Mouse (Mus musculus) intestine, embryonic 15.5 days (tissue): ENCODE data around the gene Acrbp. TPM values are rescaled to one million over a fixed set of nuclear protein-coding genes. Genes with fewer than 3 reads are reported as not detected.

Experiments used
- ATAC-seq: fragments of 200-750 bp; cut with Nextera tagmentation; 2 replicates; pipeline ENCODE4 v1.8.0; 2017; ENCODE audit warnings: moderate TSS enrichment, moderate library complexity
- H3K27ac ChIP-seq: fragments of 300-500 bp; sonication (generic); 2 replicates; pipeline ENCODE4 v1.5.1; 2015; ENCODE audit warnings: mild to moderate bottlenecking, inconsistent platforms
- H3K27me3 ChIP-seq: fragments of 300-500 bp; sonication (generic); replicated peaks from 2 replicates; pipeline ENCODE4 v1.6.1; 2015; ENCODE audit warnings: inconsistent platforms
- H3K36me3 ChIP-seq: fragments of 300-500 bp; sonication (generic); 2 replicates; pipeline ENCODE4 v1.6.1; 2015; ENCODE audit warnings: inconsistent platforms
- H3K4me1 ChIP-seq: fragments of 300-500 bp; sonication (generic); replicated peaks from 2 replicates; pipeline ENCODE4 v1.6.1; 2015; ENCODE audit warnings: inconsistent platforms
- H3K4me2 ChIP-seq: fragments of 300-500 bp; sonication (generic); replicated peaks from 2 replicates; pipeline ENCODE4 v1.6.1; 2015; ENCODE audit warnings: mild to moderate bottlenecking, inconsistent platforms
- H3K4me3 ChIP-seq: fragments of 300-500 bp; sonication (generic); replicated peaks from 2 replicates; pipeline ENCODE4 v1.5.1; 2015; ENCODE audit warnings: inconsistent platforms
- H3K9ac ChIP-seq: fragments of 300-500 bp; sonication (generic); 2 replicates; pipeline ENCODE4 v1.6.1; 2015; ENCODE audit warnings: inconsistent platforms
- H3K9me3 ChIP-seq: fragments of 300-500 bp; sonication (generic); 2 replicates; pipeline ENCODE4 v1.6.1; 2016; ENCODE audit warnings: inconsistent platforms
- WGBS: fragments of 180-500 bp; shearing (Covaris S2); methylation state at CpG from one replicate; pipeline ENCODE4 v1.1.7; 2015; 5-methylcytosine and 5-hydroxymethylcytosine counted together
- polyA plus RNA-seq: library from polyadenylated mRNA; unstranded; fragments of >200 nt; fragmentation: Nextera tagmentation; extraction: Ambion mirVana; gene quantifications from 2 replicates; pipeline ENCODE4 v1.2.1, GENCODE M21; 2015

Acrbp gene
- polyA plus RNA-seq, 1 experiment from 2014 or later = 8.5 TPM

DNA sequence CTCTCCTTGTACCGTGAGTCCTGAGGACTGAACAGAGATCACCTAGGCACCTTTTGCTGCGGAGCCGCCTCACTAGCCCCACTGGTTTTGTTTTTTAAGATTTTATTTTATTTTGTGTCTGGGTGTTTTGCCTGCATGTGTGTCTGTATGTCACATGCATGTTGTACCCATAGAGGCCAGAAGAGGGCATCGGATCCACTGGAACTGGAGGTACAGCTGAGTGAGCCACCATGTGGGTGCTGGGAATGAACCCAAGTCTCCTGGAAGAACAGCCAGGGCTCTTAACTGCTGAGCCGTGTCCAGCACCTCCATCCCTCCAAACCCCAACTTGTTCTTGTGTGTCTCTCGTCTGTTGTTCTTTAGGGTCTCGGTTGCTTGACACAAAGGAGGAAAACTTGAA is 61.4 kb downstream of the Acrbp start:
- peaks cover 80% of the 10 kb centered on the region for H3K36me3 ChIP-seq
- H3K4me3 ChIP-seq = no peak overlapping the region
- no peak overlapping the region for H3K9ac ChIP-seq
- WGBS = 88% methylated on average over 7 of the region's 7 CpGs
- H3K4me2 ChIP-seq = no peak overlapping the region
- no peak overlapping the region for H3K27ac ChIP-seq
- H3K9me3 ChIP-seq = no peaks in the 10 kb centered on the region
- no peaks in the 10 kb centered on the region for H3K4me1 ChIP-seq
- no peak for ATAC-seq
- no peaks in the 10 kb centered on the region for H3K27me3 ChIP-seq

DNA sequence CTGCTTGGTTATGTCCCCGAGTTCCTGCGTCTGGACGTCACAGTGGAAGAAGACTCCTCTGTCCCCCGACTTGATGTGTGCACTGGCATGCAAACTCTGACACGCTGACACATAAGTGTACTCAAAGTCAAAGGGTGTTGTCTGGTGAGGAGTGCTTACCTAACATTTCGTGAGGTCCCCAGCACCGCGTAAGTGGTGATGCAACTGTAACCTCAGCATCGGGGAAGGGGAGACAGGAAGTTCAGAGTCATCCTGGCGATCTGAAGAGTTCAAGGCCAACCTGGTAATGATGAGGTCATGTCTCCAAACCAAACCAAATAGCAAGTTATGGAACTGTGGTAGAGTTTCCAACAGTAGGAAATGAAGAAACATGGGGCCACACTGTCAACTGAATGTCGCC is 63.1 kb downstream of the Acrbp start:
- Histone ChIP-seq H3K27me3 (no peaks in the 10 kb centered on the region), H3K4me1 (no peaks in the 10 kb centered on the region), H3K27ac (no peak overlapping the region), H3K9me3 (no peaks in the 10 kb centered on the region), H3K4me2 (no peak overlapping the region), H3K9ac (no peak overlapping the region), H3K4me3 (no peak overlapping the region), H3K36me3 (peaks cover 71% of the 10 kb centered on the region)
- WGBS = 91% methylated on average over 11 of the region's 11 CpGs
- no peak for ATAC-seq

Other genes with a start within 250 kb of the Acrbp start
- gene Spsb2, start 241.0 kb upstream of the Acrbp start, polyA plus RNA-seq = 16.1 and 16.3 TPM in 2 replicates
- gene Tpi1, start 235.4 kb upstream of the Acrbp start, polyA plus RNA-seq = 1,094 and 1,127 TPM in 2 replicates
- gene Usp5, start 220.2 kb upstream of the Acrbp start, polyA plus RNA-seq = 116 and 118 TPM in 2 replicates
- 166 and 177 TPM in 2 replicates for gene Cdca3, start 220.1 kb upstream of the Acrbp start, polyA plus RNA-seq
- 1.2 and 1.3 TPM in 2 replicates for gene Gnb3, start 209.4 kb upstream of the Acrbp start, polyA plus RNA-seq
- 17.9 and 20.1 TPM in 2 replicates for gene P3h3, start 191.9 kb upstream of the Acrbp start, polyA plus RNA-seq
- gene Gpr162, start 185.7 kb upstream of the Acrbp start, polyA plus RNA-seq = 0.99 and 1.1 TPM in 2 replicates
- 0.40 and 0.48 TPM in 2 replicates for gene Cd4, start 161.5 kb upstream of the Acrbp start, polyA plus RNA-seq
- gene Lag3, start 138.0 kb upstream of the Acrbp start, polyA plus RNA-seq = 2.2 and 2.9 TPM in 2 replicates
- 241 and 282 TPM in 2 replicates for gene Ptms, start 129.6 kb upstream of the Acrbp start, polyA plus RNA-seq
- 336 and 340 TPM in 2 replicates for gene Mlf2, start 118.3 kb upstream of the Acrbp start, polyA plus RNA-seq
- 159 and 170 TPM in 2 replicates for gene Cops7a, start 84.2 kb upstream of the Acrbp start, polyA plus RNA-seq
- 1.8 and 2.1 TPM in 2 replicates for gene Pianp, start 53.0 kb upstream of the Acrbp start, polyA plus RNA-seq
- 13.4 and 14.3 TPM in 2 replicates for gene Zfp384, start 40.5 kb upstream of the Acrbp start, polyA plus RNA-seq
- gene Ing4, start 9.9 kb upstream of the Acrbp start, polyA plus RNA-seq = 96.2 and 103 TPM in 2 replicates
- 5.8 and 6.1 TPM in 2 replicates for gene Lpar5, start 18.2 kb downstream of the Acrbp start, polyA plus RNA-seq
- gene Chd4, start 46.3 kb downstream of the Acrbp start, polyA plus RNA-seq = 62.3 and 62.6 TPM in 2 replicates
- 68.1 and 70.3 TPM in 2 replicates for gene Nop2, start 82.2 kb downstream of the Acrbp start, polyA plus RNA-seq
- gene Iffo1, start 95.6 kb downstream of the Acrbp start, polyA plus RNA-seq = 6.9 and 7.2 TPM in 2 replicates
- gene Gapdh, start 116.8 kb downstream of the Acrbp start, polyA plus RNA-seq = 2,230 and 2,316 TPM in 2 replicates
- gene Ncapd2, start 142.0 kb downstream of the Acrbp start, polyA plus RNA-seq = 83.3 and 96.9 TPM in 2 replicates
- gene Mrpl51, start 142.1 kb downstream of the Acrbp start, polyA plus RNA-seq = 267 and 273 TPM in 2 replicates
- 4.6 and 5.3 TPM in 2 replicates for gene Vamp1, start 165.9 kb downstream of the Acrbp start, polyA plus RNA-seq
- 8.7 and 10.7 TPM in 2 replicates for gene Tapbpl, start 182.2 kb downstream of the Acrbp start, polyA plus RNA-seq
- gene Cd27, start 187.3 kb downstream of the Acrbp start, polyA plus RNA-seq = 1.4 and 1.6 TPM in 2 replicates
- 0.14 TPM in 1 of 2 replicates, not detected in the other for gene Tuba3a, start 236.4 kb downstream of the Acrbp start, polyA plus RNA-seq